Mouse (Mus musculus) olfactory bulb, adult 2 months (tissue): Measurements from ENCODE around the gene Smarca4.

ENCODE experiments used
- CTCF ChIP-seq: fragments of 200-500 bp; IDR thresholded peaks from 2 replicates; pipeline ENCODE4 v1.5.1; 2012; ENCODE audit warnings: low read depth, mild to moderate bottlenecking, low read length, moderate library complexity; ENCODE audit not compliant: insufficient read depth
- POLR2A ChIP-seq: fragments of 200-500 bp; IDR thresholded peaks from 2 replicates; pipeline ENCODE4 v1.6.1; 2012; ENCODE audit warnings: mild to moderate bottlenecking, low read depth, low read length, moderate library complexity; ENCODE audit not compliant: insufficient read depth

- TF ChIP-seq CTCF (no peak), POLR2A (no peak)
These were observed 37.7 kb upstream of the Smarca4 start for GRCm38 (mm10) chr9:21578226-21578625.
